Mouse (Mus musculus) heart, adult 2 months (tissue): ENCODE measurements around the gene Jazf1.

Experiments used
- CTCF ChIP-seq: fragments of 200-600 bp; IDR thresholded peaks from 2 replicates; pipeline ENCODE4 v1.8.1; 2022; ENCODE audit warnings: antibody characterized with exemption, mild to moderate bottlenecking, moderate library complexity
- POLR2A ChIP-seq: fragments of 200-500 bp; IDR thresholded peaks from 2 replicates; pipeline ENCODE4 v1.6.1; 2011; ENCODE audit warnings: mild to moderate bottlenecking, low read depth, low read length, control low read depth; ENCODE audit not compliant: insufficient read depth

- TF ChIP-seq CTCF = no peak
- TF ChIP-seq POLR2A = no peak
These were observed 95.1 kb downstream of the Jazf1 start for GRCm38 (mm10) chr6:52973351-52973750.
